Mouse (Mus musculus): ENCODE data around the gene Rev3l. TPM values are rescaled to one million over a fixed set of nuclear protein-coding genes. Genes with fewer than 3 reads are reported as not detected.

Rev3l gene
- polyA plus RNA-seq, 1 experiment from 2014 or later: 30.2 TPM

- no peaks in the 10 kb centered on the region for H3K9me3 ChIP-seq (ENCODE audit: control insufficient read depth, low read length)
- no peak overlapping the region for H3K4me3 ChIP-seq (ENCODE audit: low read length)
- no peak overlapping the region for H3K4me2 ChIP-seq (replicated peaks; ENCODE audit: low read depth, low read length)
- no peak overlapping the region for H3K9ac ChIP-seq (ENCODE audit: low read depth, low read length)
- H3K27me3 ChIP-seq (ENCODE audit: control insufficient read depth, insufficient read depth, low read length): no peaks in the 10 kb centered on the region
- H3K4me1 ChIP-seq (ENCODE audit: control insufficient read depth, insufficient read depth, low read length): no peaks in the 10 kb centered on the region
- H3K36me3 ChIP-seq (ENCODE audit: control insufficient read depth, insufficient read depth, low read length): no peaks in the 10 kb centered on the region
- no peak for ATAC-seq (ENCODE audit: low FRiP score, low TSS enrichment)
- no peak overlapping the region for H3K27ac ChIP-seq (ENCODE audit: low read depth, low read length)
- 82% methylated on average over 2 of the region's 2 CpGs for WGBS
Observed at GRCm38 (mm10) chr10:39772259-39772658, 40.3 kb downstream of the Rev3l start.

GRCm38 (mm10) chr10:39773940-39774726 is 42.2 kb downstream of the Rev3l start:
- Histone ChIP-seq H3K4me1 (ENCODE audit: control insufficient read depth, insufficient read depth, low read length) (no peaks in the 10 kb centered on the region), H3K9ac (ENCODE audit: low read depth, low read length) (no peak overlapping the region), H3K4me2 (replicated peaks; ENCODE audit: low read depth, low read length) (no peak overlapping the region), H3K36me3 (ENCODE audit: control insufficient read depth, insufficient read depth, low read length) (no peaks in the 10 kb centered on the region), H3K4me3 (ENCODE audit: low read length) (no peak overlapping the region), H3K27me3 (ENCODE audit: control insufficient read depth, insufficient read depth, low read length) (no peaks in the 10 kb centered on the region), H3K27ac (ENCODE audit: low read depth, low read length) (no peak overlapping the region), H3K9me3 (ENCODE audit: control insufficient read depth, low read length) (no peaks in the 10 kb centered on the region)
- ATAC-seq (ENCODE audit: low FRiP score, low TSS enrichment): no peak
- WGBS: 65% methylated on average over 9 of the region's 9 CpGs

- no peak overlapping the region for H3K4me3 ChIP-seq (ENCODE audit: low read length)
- H3K4me1 ChIP-seq (ENCODE audit: control insufficient read depth, insufficient read depth, low read length): no peaks in the 10 kb centered on the region
- H3K9me3 ChIP-seq (ENCODE audit: control insufficient read depth, low read length): no peaks in the 10 kb centered on the region
- no peaks in the 10 kb centered on the region for H3K27me3 ChIP-seq (ENCODE audit: control insufficient read depth, insufficient read depth, low read length)
- H3K36me3 ChIP-seq (ENCODE audit: control insufficient read depth, insufficient read depth, low read length): no peaks in the 10 kb centered on the region
- ATAC-seq (ENCODE audit: low FRiP score, low TSS enrichment): no peak
- no peak overlapping the region for H3K4me2 ChIP-seq (replicated peaks; ENCODE audit: low read depth, low read length)
- WGBS: 89% methylated on average over 3 of the region's 3 CpGs
- H3K27ac ChIP-seq (ENCODE audit: low read depth, low read length): no peak overlapping the region
- no peak overlapping the region for H3K9ac ChIP-seq (ENCODE audit: low read depth, low read length)
Observed at GRCm38 (mm10) chr10:39776927-39777326, 45.0 kb downstream of the Rev3l start.

GRCm38 (mm10) chr10:39778305-39778704 is 46.4 kb downstream of the Rev3l start:
- Histone ChIP-seq H3K4me1 (ENCODE audit: control insufficient read depth, insufficient read depth, low read length) (no peaks in the 10 kb centered on the region), H3K9me3 (ENCODE audit: control insufficient read depth, low read length) (no peaks in the 10 kb centered on the region), H3K4me2 (replicated peaks; ENCODE audit: low read depth, low read length) (no peak overlapping the region), H3K27me3 (ENCODE audit: control insufficient read depth, insufficient read depth, low read length) (no peaks in the 10 kb centered on the region), H3K27ac (ENCODE audit: low read depth, low read length) (no peak overlapping the region), H3K4me3 (ENCODE audit: low read length) (no peak overlapping the region), H3K9ac (ENCODE audit: low read depth, low read length) (no peak overlapping the region), H3K36me3 (ENCODE audit: control insufficient read depth, insufficient read depth, low read length) (no peaks in the 10 kb centered on the region)
- ATAC-seq (ENCODE audit: low FRiP score, low TSS enrichment): no peak
- 93% methylated on average over 4 of the region's 4 CpGs for WGBS

- ATAC-seq (ENCODE audit: low FRiP score, low TSS enrichment): no peak
- no peaks in the 10 kb centered on the region for H3K27me3 ChIP-seq (ENCODE audit: control insufficient read depth, insufficient read depth, low read length)
- no peak overlapping the region for H3K4me2 ChIP-seq (replicated peaks; ENCODE audit: low read depth, low read length)
- no peaks in the 10 kb centered on the region for H3K4me1 ChIP-seq (ENCODE audit: control insufficient read depth, insufficient read depth, low read length)
- WGBS: 92% methylated on average over 3 of the region's 3 CpGs
- peaks cover 14% of the 10 kb centered on the region for H3K36me3 ChIP-seq (ENCODE audit: control insufficient read depth, insufficient read depth, low read length)
- no peak overlapping the region for H3K27ac ChIP-seq (ENCODE audit: low read depth, low read length)
- no peak overlapping the region for H3K4me3 ChIP-seq (ENCODE audit: low read length)
- H3K9ac ChIP-seq (ENCODE audit: low read depth, low read length): no peak overlapping the region
- no peaks in the 10 kb centered on the region for H3K9me3 ChIP-seq (ENCODE audit: control insufficient read depth, low read length)
Observed at GRCm38 (mm10) chr10:39785241-39785640, 53.3 kb downstream of the Rev3l start.

GRCm38 (mm10) chr10:39793295-39793694 is 61.4 kb downstream of the Rev3l start:
- Histone ChIP-seq H3K36me3 (ENCODE audit: control insufficient read depth, insufficient read depth, low read length) (peaks cover 31% of the 10 kb centered on the region), H3K4me1 (ENCODE audit: control insufficient read depth, insufficient read depth, low read length) (no peaks in the 10 kb centered on the region), H3K9me3 (ENCODE audit: control insufficient read depth, low read length) (no peaks in the 10 kb centered on the region), H3K4me2 (replicated peaks; ENCODE audit: low read depth, low read length) (no peak overlapping the region), H3K4me3 (ENCODE audit: low read length) (no peak overlapping the region), H3K9ac (ENCODE audit: low read depth, low read length) (no peak overlapping the region), H3K27ac (ENCODE audit: low read depth, low read length) (no peak overlapping the region), H3K27me3 (ENCODE audit: control insufficient read depth, insufficient read depth, low read length) (no peaks in the 10 kb centered on the region)
- no peak for ATAC-seq (ENCODE audit: low FRiP score, low TSS enrichment)
- 89% methylated on average over 1 of the region's 1 CpGs for WGBS

- no peak overlapping the region for H3K4me2 ChIP-seq (replicated peaks; ENCODE audit: low read depth, low read length)
- peaks cover 54% of the 10 kb centered on the region for H3K36me3 ChIP-seq (ENCODE audit: control insufficient read depth, insufficient read depth, low read length)
- H3K4me1 ChIP-seq (ENCODE audit: control insufficient read depth, insufficient read depth, low read length): no peaks in the 10 kb centered on the region
- no peak for ATAC-seq (ENCODE audit: low FRiP score, low TSS enrichment)
- no peaks in the 10 kb centered on the region for H3K9me3 ChIP-seq (ENCODE audit: control insufficient read depth, low read length)
- WGBS: 72% methylated on average over 3 of the region's 3 CpGs
- no peak overlapping the region for H3K9ac ChIP-seq (ENCODE audit: low read depth, low read length)
- no peak overlapping the region for H3K27ac ChIP-seq (ENCODE audit: low read depth, low read length)
- H3K27me3 ChIP-seq (ENCODE audit: control insufficient read depth, insufficient read depth, low read length): no peaks in the 10 kb centered on the region
- no peak overlapping the region for H3K4me3 ChIP-seq (ENCODE audit: low read length)
Observed at GRCm38 (mm10) chr10:39811507-39811906, 79.6 kb downstream of the Rev3l start.

GRCm38 (mm10) chr10:39842621-39843020 is 110.7 kb downstream of the Rev3l start:
- Histone ChIP-seq H3K4me1 (ENCODE audit: control insufficient read depth, insufficient read depth, low read length) (no peaks in the 10 kb centered on the region), H3K9ac (ENCODE audit: low read depth, low read length) (no peak overlapping the region), H3K36me3 (ENCODE audit: control insufficient read depth, insufficient read depth, low read length) (peaks cover 47% of the 10 kb centered on the region), H3K9me3 (ENCODE audit: control insufficient read depth, low read length) (no peaks in the 10 kb centered on the region), H3K27ac (ENCODE audit: low read depth, low read length) (no peak overlapping the region), H3K27me3 (ENCODE audit: control insufficient read depth, insufficient read depth, low read length) (no peaks in the 10 kb centered on the region), H3K4me2 (replicated peaks; ENCODE audit: low read depth, low read length) (no peak overlapping the region), H3K4me3 (ENCODE audit: low read length) (no peak overlapping the region)
- ATAC-seq (ENCODE audit: low FRiP score, low TSS enrichment): no peak
- 89% methylated on average over 1 of the region's 1 CpGs for WGBS

GRCm38 (mm10) chr10:39865509-39865908 is 133.6 kb downstream of the Rev3l start:
- Histone ChIP-seq H3K9ac (ENCODE audit: low read depth, low read length) (no peak overlapping the region), H3K4me3 (ENCODE audit: low read length) (no peak overlapping the region), H3K36me3 (ENCODE audit: control insufficient read depth, insufficient read depth, low read length) (peaks cover 58% of the 10 kb centered on the region), H3K9me3 (ENCODE audit: control insufficient read depth, low read length) (no peaks in the 10 kb centered on the region), H3K27me3 (ENCODE audit: control insufficient read depth, insufficient read depth, low read length) (no peaks in the 10 kb centered on the region), H3K27ac (ENCODE audit: low read depth, low read length) (no peak overlapping the region), H3K4me1 (ENCODE audit: control insufficient read depth, insufficient read depth, low read length) (no peaks in the 10 kb centered on the region), H3K4me2 (replicated peaks; ENCODE audit: low read depth, low read length) (no peak overlapping the region)
- 90% methylated on average over 2 of the region's 2 CpGs for WGBS
- no peak for ATAC-seq (ENCODE audit: low FRiP score, low TSS enrichment)
